Mouse (Mus musculus) lung, postnatal 0 days (tissue): ENCODE data around the gene Edar.

Experiments
- CTCF ChIP-seq: IDR thresholded peaks from 2 replicates; pipeline ENCODE4 v1.5.1; 2016; ENCODE audit warnings: antibody characterized with exemption, mild to moderate bottlenecking
- EP300 ChIP-seq: IDR thresholded peaks from 2 replicates; pipeline ENCODE4 v1.6.1; 2016; ENCODE audit warnings: antibody characterized with exemption, mild to moderate bottlenecking, control low read depth

DNA sequence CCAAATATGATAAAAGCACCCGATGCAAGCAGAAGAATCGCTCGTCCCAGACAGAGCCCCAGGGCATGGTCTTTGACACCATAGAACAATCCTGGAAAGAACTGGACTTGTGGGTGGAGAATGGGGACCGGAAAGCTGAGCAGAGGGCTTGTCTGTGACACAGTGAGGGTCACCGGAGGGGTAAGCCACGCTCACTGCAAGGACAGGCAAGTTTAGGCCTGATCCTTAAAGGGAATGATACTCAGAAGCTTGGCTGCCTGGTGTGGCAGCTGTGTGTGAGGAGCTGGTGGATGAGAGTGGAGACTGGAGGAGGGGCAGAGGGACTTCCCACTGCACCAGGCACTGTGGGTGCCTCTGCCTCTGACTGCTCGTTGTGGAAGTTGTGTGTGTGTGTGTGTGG, 15.6 kb upstream of the Edar start:
- TF ChIP-seq CTCF: no peak
- TF ChIP-seq EP300: no peak
